Mouse (Mus musculus): ENCODE results near the gene Cnih1.
A peak's percentile ranks its signal among the peaks of the same experiment; 100 is the strongest.
"Not testable (repeated sequence)": the region's sequence is repeated elsewhere in the genome, so short reads cannot be mapped to it uniquely, and the experiment has no call there.

The Cnih1 gene

DNA sequence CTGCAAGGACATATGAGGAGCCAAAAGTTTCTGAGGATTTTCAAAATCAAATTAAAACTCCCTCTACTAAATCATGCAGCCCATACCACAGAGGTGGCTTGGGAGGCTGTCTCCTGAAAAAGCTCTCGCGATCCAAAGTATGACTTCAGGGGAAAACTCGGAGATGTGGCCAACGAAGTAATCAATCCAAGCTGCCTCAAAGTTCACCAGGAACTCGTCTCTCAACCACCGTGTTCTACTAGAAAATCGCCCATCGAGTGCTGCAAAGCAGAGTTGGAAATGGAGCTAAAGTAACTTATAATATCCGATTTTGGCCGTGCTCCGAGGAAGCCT, 791 bp downstream of the Cnih1 start:
- DNase-seq = no peak

DNA sequence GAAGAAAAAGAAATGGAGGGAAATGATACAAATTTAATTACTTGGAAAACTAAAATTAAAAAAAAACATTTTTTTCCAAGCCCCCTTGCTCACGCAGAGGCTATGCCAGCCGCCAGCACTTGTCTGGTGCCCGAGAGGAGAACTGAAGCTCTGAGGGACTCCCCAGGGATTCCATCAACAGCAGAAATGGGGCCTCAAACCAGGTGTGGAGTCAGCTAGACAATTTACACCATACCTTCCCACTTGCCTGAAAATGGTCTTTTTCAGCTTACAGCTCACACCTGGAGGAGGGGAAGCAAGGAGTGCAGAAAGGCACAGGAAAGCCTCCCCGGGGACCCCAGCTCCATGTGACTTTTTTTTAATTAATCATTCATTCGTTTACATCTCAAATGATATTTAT, 3.0 kb downstream of the Cnih1 start:
- DNase-seq = no peak

DNA sequence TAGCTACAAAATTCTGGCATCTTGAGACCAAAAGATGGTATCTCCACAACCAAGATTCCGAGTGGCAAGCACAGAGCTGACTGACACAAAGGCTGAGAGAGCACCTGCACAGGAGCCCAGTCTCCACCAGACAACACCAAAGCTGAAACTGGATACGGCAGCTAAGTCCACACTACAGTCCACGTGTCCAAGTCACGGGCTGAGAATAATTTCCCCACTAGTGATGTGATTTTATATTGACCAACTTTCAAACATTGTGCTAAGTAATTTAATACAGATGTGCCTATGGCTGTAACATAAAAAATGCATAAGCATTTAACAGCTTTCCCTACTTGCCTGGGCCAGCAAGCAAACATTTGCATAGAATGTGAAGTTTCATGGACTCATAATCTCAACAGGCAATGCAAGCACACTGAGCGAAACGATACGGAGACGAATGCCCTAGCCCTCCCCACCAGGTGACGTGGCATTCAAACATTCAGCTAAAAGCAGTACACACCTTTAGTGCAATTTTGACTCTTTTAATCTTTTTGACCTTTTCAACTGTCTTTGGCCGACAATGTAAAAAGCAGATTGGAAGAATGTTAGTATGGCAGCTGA, 4.8 kb downstream of the Cnih1 start:
- DNase-seq = no peak

DNA sequence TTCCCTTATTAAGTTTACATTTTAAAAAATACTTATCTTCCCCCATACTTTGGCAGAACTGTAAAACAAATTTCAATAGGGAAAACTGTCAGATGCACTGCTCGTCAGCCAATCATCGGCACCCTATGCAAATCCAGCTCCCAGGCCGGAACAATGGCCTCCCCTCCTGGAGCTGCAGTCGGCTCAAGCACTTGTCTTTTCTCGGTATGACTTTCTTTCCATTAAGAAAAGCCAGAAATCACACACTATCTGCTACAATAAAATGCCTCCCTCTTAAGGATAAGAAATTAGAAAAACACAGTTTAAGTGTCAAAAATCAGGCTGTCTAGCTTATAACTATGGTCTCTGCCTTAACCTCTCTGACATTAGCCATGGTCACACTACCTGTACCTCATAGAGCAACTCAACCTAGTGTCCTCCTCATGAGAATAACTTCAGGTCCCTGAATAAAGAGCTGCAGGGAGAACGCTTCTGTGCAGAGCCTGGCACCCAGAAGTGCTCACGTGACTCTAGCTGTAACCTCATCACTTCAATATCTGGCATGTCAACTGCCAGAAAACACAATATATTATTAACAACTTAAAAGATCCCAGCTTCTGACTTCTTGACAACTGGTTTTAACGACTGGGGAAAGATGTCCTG, 5.9 kb downstream of the Cnih1 start:
- DNase-seq = no peak

DNA sequence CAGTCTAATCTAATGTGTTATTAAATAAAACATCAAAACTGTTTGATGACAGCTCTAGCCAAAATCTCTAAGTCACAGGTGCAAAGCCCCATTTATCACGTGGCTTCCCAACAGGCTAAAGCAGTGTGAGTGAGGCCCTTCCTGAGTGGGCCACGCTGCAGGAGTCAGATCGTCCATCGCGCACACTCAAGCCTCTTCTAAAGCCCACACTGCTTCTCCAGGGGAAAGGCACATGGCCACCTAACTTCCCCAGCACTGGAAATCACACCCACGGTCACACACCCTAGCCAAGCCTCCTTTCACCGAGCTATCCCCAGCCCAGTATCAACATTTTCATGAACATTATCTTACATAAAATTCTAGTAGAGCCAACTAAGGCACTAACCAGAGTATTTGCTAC, 7.1 kb downstream of the Cnih1 start:
- no peak for DNase-seq

- no peak for DNase-seq
Measured at GRCm38 (mm10) chr14:46779217-46779616, 9.0 kb downstream of the Cnih1 start.

- DNase-seq = no peak
Measured at GRCm38 (mm10) chr14:46778756-46779155, 9.5 kb downstream of the Cnih1 start.

- DNase-seq = no peak
Measured at GRCm38 (mm10) chr14:46770036-46770435, 18.2 kb downstream of the Cnih1 start.

DNA sequence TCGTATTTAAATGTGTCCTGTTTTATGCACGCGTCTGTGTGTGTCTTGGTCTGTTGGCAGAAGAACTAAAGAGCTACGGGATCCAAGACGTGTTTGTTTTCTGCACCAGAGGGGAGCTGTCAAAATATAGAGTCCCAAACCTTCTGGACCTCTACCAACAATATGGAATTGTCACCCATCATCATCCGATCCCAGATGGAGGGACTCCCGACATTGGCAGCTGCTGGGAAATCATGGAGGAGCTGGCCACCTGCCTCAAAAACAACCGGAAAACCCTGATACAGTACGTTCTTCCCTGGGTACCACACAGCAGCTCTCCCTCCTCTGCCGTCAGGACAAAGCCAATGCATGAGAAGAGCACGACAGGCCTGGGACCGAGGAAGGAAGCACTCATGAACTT, 21.1 kb downstream of the Cnih1 start:
- DNase-seq = no peak

GRCm38 (mm10) chr14:46761186-46761585, 27.0 kb downstream of the Cnih1 start:
- no peak for DNase-seq

DNA sequence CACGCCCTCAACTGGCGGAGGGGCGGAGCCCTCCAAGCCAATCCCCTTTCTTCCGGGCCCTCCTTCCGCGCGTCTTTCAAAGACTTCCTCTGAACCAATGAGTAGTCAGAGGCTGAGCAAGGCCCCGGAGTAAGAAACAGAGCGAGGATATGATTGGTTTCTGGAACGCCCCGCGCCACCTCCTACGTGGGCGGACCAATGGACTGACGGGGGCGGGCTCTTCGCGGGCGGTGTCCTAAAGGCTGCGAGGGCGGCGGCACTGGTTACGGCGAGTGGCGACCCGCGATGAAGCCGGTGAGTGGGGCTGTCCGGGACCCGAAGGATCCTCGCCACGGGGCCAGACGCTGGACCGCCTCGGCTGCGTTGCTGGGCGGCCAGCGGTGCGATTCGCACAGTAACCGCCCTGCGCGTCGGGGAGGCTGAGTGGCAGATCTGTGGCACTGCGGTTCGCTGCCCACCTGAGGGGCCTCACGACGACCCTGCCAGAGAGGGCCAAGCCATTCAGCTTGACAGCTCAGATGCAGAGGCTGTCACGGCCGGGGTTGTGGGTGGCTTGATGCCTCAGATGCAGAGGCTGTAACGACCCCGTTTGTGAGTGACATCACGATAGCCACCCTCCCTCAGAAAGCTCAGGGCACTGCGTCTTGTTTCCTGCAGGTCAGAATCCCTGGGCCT, 27.7 kb downstream of the Cnih1 start, which contains the start of gene Cdkn3:
Gene Cdkn3, plus strand, starts transcription at position 187 of the 675 bp plus-strand sequence.
- DNase-seq = peak; percentile 88 to 93

DNA sequence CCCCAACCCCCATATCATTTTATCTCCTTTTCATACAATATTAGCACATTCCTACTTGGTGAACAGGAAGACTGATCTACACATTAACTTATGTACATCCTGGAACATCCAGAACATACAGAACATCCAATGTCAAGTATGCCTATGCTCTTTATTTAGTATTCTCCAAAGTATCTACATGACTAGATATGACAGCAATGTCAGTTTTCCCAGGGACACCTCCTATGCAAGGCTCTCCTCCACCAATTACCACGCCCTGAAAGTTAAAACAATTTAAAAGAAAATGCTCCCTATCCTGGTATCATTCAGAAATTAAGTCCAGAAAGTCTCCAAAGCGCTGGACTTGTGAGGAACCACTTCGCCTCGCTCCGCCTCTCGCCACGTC, 28.2 kb downstream of the Cnih1 start:
- DNase-seq = no peak

DNA sequence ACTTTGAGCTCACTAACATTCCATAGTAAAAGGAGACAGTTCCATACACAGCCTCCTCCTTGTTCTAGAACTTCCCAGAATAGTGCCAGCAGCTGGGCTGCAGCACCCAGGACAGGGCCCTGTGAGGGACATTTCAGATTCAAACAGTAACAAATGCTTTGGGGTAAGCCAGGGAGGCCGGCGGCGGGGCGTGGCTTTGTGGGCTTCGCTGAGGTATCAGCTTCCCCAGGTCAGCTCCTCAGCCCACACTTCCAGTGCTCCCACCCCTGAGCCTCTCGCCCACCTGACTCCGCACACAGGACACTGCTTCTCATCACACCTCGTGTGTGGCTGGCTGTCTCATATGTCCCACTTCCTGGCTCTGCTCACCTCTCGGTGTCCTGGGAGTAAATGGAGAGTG, 30.5 kb downstream of the Cnih1 start:
- no peak for DNase-seq

GRCm38 (mm10) chr14:46755851-46756250, 32.4 kb downstream of the Cnih1 start:
- DNase-seq = no peak

DNA sequence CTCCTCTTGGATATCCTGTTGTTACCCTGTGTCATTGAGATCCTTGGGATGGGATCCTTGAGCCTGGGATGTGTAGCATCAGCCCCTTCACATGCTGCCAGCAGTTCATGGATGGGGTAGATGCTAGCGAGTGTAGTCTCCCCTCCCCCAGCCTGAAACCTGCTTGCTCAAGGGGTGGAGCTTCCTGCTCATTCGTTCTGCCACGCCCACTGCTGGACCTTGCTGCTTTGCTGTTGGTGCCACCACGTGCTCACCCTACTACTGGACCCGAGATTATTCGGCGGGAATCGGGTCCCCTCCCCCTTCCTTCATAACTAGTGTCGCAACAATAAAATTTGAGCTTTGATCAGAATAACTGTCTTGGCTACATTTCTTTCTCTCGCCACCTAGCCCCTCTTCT, 33.8 kb downstream of the Cnih1 start:
- DNase-seq = not testable (repeated sequence)

DNA sequence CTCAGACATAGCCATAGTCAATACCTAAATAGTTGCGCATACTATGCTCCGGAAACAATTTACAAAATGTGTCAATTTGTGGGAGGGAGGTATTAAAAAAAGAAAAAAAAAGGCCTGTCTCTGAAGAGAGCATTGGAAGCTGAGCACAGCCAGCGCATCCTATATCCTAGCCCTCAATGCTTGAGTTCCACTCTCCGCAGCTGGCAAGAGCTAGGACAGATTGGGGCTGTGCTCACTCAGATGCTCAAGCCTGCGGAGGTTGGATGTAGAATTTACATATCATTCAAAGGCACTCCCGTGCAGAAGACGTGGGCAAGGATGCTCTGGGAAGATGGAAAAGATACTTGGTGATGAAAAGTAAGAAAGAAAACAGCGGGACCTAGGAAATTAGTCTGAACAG, 42.8 kb downstream of the Cnih1 start:
- no peak for DNase-seq

DNA sequence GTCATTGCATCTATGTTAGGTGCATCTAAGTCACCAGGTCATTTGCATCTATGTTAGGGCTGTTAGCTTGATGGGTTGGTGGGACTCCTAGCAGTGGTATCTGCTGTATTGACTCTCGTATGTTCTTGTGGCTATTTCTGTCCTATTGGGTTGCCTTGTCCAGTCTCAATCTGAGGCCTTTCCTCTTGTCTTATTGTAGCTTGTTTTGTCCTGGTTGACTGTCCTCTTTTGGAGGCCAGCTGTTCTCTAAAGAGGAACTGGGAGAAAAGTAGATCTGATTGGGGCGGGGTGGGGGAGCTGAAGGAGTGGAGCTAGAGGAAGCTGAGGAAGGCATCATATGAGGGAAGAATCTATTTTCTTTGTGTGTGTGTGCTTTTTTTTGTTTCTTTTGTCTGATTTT, 45.5 kb downstream of the Cnih1 start:
- DNase-seq = no peak

DNA sequence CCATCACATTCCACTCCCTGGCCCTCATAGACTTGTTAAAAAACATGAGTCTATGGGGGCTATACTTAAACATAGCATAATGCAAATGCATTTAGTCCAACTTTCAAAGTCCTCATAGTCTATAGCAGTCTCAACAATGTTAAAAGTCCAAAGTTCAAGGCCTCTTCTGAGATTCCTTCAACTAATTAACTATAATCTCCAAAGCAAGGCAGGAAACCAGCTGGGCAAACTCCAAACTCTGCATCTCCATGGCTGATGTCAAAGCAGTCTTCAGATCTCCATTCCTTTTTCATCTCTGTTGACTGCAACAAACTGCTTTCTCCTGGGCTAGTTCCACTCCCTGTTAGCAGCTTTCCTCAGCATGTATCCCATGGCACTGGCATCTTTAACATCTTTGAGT, 50.9 kb downstream of the Cnih1 start:
- not testable (repeated sequence) for DNase-seq

- no peak for DNase-seq
Measured at GRCm38 (mm10) chr14:46736366-46736765, 51.8 kb downstream of the Cnih1 start.

DNA sequence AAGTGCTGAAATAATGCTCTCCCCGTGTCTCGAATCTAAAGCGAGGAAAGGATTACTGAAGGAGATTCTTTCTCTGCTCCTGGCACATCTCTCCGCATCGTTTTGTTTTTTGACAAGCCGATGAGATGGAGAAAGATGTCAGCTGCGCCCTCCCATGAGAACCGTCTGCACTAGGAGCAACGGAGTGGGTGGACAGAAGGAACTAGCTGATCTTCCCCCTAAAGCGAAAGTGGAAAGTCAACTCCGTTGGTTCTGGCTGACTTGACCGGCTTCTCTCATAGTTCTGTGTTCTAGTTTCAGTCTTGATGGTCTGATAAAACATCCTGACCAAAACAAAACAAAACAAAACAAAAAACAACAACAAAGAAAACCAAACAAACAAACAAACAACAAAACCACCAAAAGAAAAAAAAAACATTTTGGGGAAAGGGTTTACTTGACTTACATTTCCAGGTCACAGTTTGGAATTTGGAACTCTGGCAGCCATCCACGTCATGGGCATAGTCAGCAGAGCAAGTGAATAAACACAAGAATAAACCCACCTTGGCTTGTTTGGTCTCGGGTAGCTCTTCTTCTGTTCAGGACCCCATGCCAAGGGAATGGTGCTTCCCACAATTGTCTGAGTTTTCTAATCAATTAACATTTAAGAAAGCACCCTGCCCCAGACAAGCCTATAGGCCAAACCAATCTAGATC, 53.3 kb downstream of the Cnih1 start:
- DNase-seq = no peak

DNA sequence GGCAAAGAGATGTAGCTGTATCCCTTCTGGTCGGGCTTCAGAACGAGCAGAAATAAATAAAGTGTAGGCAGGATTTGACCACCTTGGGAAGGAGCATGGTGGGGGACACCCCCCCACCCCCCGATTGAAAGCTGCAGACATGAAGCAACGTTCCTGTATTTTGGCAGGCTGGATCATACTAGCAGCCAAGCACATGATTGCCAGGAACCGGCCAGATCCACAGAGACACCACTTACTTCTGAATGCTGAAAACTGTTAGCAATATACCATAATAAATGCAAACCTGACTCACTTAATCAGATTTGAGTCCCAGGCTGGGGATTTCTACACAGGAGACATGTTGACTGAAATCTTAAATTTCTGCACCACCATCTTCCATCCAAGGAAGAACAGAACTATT, 53.9 kb downstream of the Cnih1 start:
- DNase-seq = no peak

GRCm38 (mm10) chr14:46725743-46726142, 62.5 kb downstream of the Cnih1 start:
- DNase-seq = no peak
